Mouse (Mus musculus): Measurements from ENCODE around the gene Padi4.

The Padi4 gene

DNA sequence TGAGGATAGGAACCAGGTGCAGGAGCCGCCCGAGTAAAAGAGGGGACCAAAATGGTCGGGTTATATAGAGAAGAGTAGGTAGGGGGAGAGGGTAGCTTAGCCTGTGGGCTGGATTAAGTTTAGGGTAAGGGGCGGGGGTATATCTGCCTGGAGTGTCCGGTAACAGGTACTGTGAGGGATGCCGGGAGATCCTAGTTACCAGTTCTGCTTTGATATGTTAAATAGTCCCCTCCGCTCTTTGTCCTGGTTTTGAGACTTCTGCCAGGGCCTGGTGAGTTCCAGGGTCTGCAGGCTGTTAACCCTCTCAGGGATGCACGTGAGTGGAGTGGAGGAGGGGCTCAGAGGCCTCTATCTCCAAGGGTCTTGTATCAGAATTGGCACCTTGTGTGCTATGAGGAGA lies 70.4 kb downstream of the Padi4 start:
- no peak for DNase-seq (ENCODE audit: low read depth in 2 of 2, low spot score in 2 of 2)

DNA sequence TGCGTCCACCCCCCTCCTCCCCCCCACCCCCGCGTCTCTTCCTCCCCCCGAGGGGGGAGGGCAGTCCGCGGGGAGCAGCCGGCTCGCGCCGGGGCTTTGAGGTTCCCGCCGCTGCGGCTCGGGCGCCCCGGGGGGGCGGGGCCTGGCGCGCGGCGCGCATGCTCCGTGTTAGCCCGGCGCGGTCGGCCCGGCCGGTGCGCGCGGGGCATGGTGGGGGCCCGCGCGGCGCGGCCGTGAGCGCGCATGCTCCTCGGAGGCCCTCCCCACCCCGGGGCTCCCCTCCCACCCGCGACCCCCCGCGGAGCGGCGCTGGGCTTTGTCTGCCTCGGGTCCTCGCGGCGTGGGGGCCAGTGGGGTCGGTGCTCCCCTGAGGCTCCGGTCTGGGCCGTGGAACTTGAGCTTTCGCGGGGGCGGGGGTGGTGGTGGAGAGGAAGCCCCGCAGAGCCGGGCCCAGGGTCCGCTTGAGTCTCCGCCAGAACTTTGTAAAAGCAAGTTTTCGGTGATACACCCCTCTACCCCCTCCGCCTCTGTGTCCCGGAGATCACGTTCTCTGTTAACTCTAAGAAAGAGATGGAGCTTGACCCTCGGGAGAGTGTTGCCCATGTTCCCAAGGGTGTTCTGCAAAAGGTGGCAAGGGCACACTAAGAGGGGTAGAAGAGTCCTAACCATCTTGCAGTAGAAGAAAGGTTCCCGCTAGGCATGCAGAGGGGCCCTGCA lies 71.3 kb downstream of the Padi4 start:
- peak; percentile 35 to 54 for DNase-seq (ENCODE audit: low read depth in 2 of 2, low spot score in 2 of 2)

DNA sequence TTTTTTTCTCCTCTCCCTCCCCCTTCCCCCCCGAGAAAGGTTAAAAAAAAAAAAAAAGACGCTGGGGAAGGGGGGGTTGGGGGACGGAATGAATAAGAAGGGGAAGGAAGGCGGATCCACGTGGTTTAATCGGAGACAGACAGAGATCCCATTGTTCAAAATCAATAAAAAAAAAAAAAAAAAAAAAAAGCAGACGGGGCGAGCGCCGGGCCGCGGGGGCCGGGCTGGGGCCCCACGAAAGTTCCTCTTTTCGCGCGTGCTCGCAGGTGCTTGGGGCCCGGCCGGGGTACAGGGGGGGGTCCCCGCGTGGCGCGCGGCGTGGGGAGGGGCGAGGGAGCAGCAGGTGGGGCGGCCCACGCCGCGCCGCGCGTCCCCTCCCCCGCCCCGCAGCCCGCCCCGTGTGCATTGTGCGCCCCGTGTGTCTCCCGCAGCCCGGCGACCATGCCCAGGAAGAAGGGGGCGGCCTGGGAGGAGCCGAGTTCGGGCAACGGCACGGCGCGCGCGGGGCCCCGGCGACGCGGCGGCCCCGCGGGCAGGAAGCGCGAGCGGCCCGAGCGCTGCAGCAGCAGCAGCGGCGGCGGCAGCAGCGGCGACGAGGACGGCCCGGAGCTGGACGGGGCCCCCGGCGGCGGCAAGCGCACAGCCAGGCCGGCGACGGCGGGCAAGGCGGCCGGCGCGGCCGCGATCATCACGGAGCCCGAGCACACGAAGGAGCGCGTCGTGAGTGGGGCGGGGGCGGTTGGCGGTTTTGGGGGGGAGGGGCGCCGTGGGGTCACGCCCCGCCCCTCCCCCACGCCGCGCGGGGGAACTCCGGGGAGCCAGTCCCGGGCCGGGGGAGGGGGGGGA lies 72.1 kb downstream of the Padi4 start:
- peak; percentile 31 to 36 for DNase-seq (ENCODE audit: low read depth in 2 of 2, low spot score in 2 of 2)

DNA sequence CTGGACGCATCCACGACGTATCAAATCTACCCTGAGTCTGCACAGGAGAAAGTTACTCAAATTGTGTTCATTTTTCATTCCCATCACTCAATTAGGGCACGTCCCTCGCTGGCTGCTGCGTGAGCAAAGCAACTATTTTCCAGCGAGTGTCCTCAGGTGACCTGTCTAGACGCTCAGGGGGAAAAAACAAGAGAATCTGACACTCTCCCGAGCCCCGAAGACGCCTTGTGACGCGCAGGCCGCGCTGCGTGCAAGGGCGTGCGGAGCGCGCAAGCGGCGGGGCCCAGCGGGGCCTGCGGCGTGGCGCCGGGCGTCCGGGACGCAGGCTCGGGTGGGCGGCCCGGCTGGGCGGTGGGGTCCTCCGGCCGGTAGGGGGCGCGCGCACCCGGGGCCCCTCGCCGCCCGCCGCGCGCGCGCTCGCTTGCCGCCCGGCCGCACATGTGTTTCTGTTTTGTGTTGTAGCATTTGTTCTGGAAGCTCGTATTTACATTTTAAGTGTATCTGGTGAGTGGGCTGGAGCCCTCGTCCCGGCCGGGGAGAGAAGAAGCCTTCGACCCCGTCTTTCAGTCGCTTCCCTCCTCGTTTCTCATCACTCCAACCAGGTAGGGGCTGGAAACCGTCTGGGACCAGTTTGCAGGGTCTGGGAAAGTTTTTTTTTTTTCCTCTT lies 72.9 kb downstream of the Padi4 start:
- peak; percentile 74 to 75 for DNase-seq (ENCODE audit: low read depth in 2 of 2, low spot score in 2 of 2)

DNA sequence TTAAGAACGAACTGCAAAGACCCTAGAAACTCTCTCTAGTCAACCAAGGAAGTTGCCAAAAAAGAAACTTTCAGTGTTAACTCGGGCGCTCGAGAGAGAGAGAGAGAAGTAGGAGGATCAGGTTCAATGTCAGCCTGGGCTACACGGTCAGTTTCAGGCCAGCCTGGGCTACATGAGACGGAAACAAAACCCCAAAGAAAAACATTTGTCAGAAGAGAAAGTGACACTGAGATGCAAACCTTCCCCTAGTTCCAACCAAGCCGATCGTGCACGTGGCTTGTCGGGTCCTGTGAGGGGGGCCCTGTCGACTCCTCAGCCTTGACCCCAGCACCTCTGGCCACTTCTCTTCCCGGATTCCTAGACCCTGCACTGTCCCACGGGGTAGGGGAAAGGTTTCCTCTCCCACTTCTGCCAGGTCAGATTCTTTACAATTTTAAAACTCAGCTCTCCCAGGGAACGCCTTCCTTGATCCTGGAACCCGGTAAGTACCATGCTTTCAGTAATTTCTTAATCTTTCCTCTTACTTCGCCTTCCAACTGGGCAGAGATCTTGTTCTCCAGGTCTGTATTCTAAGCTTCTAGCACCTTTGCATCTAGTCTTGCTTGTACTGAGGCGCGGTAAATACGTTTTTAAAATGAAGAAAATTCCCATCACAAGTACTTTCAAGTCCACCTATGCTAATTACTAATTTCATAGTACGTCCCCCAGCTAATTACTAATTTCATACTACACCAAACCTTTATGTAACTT lies 73.6 kb downstream of the Padi4 start, which contains the start of gene Rcc2:
Gene Rcc2, plus strand, starts transcription at position 273 of the 750 bp plus-strand sequence.
- peak in 1 of 2 experiments; percentile 20 for DNase-seq (ENCODE audit: low read depth in 2 of 2, low spot score in 2 of 2)

DNA sequence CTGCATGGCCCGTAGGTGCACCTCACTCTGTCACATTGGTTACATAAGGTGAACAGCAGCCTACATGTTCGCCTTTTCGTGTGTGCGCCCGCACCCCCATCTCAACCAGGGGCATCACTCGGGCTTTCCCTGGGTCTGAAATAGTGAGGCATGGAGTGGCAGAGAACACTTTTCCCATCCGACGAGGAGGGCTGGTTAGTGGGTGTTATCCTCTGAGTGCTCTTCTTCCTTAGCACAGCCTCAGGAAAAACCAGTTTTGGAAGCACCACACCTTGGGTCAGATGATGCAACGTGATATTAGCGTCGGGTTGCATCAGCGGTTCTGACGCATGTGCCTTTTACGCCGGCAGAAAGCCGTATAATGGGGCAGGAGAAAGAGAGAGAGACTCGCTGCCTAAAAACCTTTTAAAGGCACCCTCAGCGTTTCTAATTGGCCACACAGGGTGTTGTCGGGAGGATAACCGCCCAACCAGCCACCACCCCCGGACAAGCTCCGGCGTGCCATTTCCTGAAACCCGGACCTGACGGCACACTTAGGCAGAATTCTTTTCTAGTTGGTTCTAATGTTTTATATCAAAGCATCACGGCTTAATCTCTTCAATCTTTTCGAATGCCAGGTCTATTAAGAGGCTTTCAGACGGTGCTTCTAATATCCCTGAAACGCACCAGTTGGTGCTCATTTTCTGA lies 74.5 kb downstream of the Padi4 start:
- DNase-seq (ENCODE audit: low read depth in 2 of 2, low spot score in 2 of 2) = peak; percentile 70
